Mouse (Mus musculus) MEL-GATA-1-ER (cell line): ENCODE measurements around the gene Fbxl15.

Experiments used
- DNase-seq: peaks from one replicate; pipeline ENCODE4 v3.0.0-alpha.2; 2012; ENCODE audit warnings: low read depth; ENCODE audit errors: extremely low read depth

The Fbxl15 gene

GRCm38 (mm10) chr19:46328081-46329030 lies at the start of gene Fbxl15:
TSS of gene Fbxl15 (plus strand) at chr19:46328184.
- DNase-seq: peak; percentile 94

- no peak for DNase-seq
These were observed 45.7 kb upstream of the Fbxl15 start for GRCm38 (mm10) chr19:46282081-46282849.

GRCm38 (mm10) chr19:46284686-46285085 lies 43.3 kb upstream of the Fbxl15 start:
- no peak for DNase-seq

GRCm38 (mm10) chr19:46285631-46286030 lies 42.4 kb upstream of the Fbxl15 start:
- DNase-seq: no peak

- no peak for DNase-seq
These were observed 41.9 kb upstream of the Fbxl15 start for GRCm38 (mm10) chr19:46286047-46286446.

- no peak for DNase-seq
These were observed 41.1 kb upstream of the Fbxl15 start for GRCm38 (mm10) chr19:46286926-46287325.

GRCm38 (mm10) chr19:46287566-46287965 lies 40.4 kb upstream of the Fbxl15 start:
- DNase-seq: no peak

- no peak for DNase-seq
These were observed 37.4 kb upstream of the Fbxl15 start for GRCm38 (mm10) chr19:46290535-46291105.

- no peak for DNase-seq
These were observed 31.0 kb upstream of the Fbxl15 start for GRCm38 (mm10) chr19:46296938-46297337.

GRCm38 (mm10) chr19:46300294-46301045 lies 27.5 kb upstream of the Fbxl15 start:
- no peak for DNase-seq

GRCm38 (mm10) chr19:46302551-46302950 lies 25.4 kb upstream of the Fbxl15 start:
- no peak for DNase-seq

GRCm38 (mm10) chr19:46303251-46304215 lies 24.5 kb upstream of the Fbxl15 start:
- no peak for DNase-seq

- peak; percentile 94 for DNase-seq
These were observed 23.7 kb upstream of the Fbxl15 start, which contains the start of gene Nfkb2 for GRCm38 (mm10) chr19:46304216-46304841. TSS of gene Nfkb2 (plus strand) at chr19:46304320.

GRCm38 (mm10) chr19:46304908-46305333 lies 23.1 kb upstream of the Fbxl15 start:
- peak; percentile 44 for DNase-seq

GRCm38 (mm10) chr19:46305432-46306267 lies 22.3 kb upstream of the Fbxl15 start:
- peak; percentile 79 for DNase-seq

GRCm38 (mm10) chr19:46306268-46306610 lies 21.7 kb upstream of the Fbxl15 start:
- DNase-seq: no peak

GRCm38 (mm10) chr19:46306751-46307289 lies 21.2 kb upstream of the Fbxl15 start:
- DNase-seq: no peak

- no peak for DNase-seq
These were observed 20.2 kb upstream of the Fbxl15 start for GRCm38 (mm10) chr19:46307781-46308180.
